Mouse (Mus musculus) liver, embryonic 12.5 days (tissue): Measurements from ENCODE around the gene Plekha7. TPM values are rescaled to one million over a fixed set of nuclear protein-coding genes. Genes with fewer than 3 reads are reported as not detected.

ENCODE experiments used
- ATAC-seq: fragments of 200-750 bp; cut with Nextera tagmentation; 2 replicates; pipeline ENCODE4 v1.8.0; 2017; ENCODE audit warnings: moderate number of reproducible peaks, mild to moderate bottlenecking, moderate library complexity
- H3K27ac ChIP-seq: fragments of 300-500 bp; sonication (generic); 2 replicates; pipeline ENCODE4 v1.5.1; 2016; ENCODE audit warnings: mild to moderate bottlenecking
- H3K27me3 ChIP-seq: fragments of 300-500 bp; sonication (generic); replicated peaks from 2 replicates; pipeline ENCODE4 v1.6.1; 2016; ENCODE audit warnings: mild to moderate bottlenecking, moderate library complexity
- H3K36me3 ChIP-seq: fragments of 300-500 bp; sonication (generic); 2 replicates; pipeline ENCODE4 v1.6.1; 2016; ENCODE audit warnings: mild to moderate bottlenecking, moderate library complexity
- H3K4me1 ChIP-seq: fragments of 300-500 bp; sonication (generic); 2 replicates; pipeline ENCODE4 v1.6.1; 2016
- H3K4me2 ChIP-seq: fragments of 300-500 bp; sonication (generic); 2 replicates; pipeline ENCODE4 v1.6.1; 2016; ENCODE audit warnings: mild to moderate bottlenecking, moderate library complexity
- H3K4me3 ChIP-seq: fragments of 300-500 bp; sonication (generic); 2 replicates; pipeline ENCODE4 v1.5.1; 2016; ENCODE audit warnings: mild to moderate bottlenecking, moderate library complexity
- H3K9ac ChIP-seq: fragments of 300-500 bp; sonication (generic); 2 replicates; pipeline ENCODE4 v1.6.1; 2016; ENCODE audit warnings: mild to moderate bottlenecking, moderate library complexity
- H3K9me3 ChIP-seq: fragments of 300-500 bp; sonication (generic); replicated peaks from 2 replicates; pipeline ENCODE4 v1.6.1; 2016; ENCODE audit warnings: mild to moderate bottlenecking, moderate library complexity
- WGBS: fragments of 180-500 bp; shearing (Covaris S2); methylation state at CpG from one replicate; pipeline ENCODE4 v1.1.7; 2016; ENCODE audit not compliant: insufficient replicate concordance; 5-methylcytosine and 5-hydroxymethylcytosine counted together
- polyA plus RNA-seq: library from polyadenylated mRNA; unstranded; fragments of >200 nt; fragmentation: Nextera tagmentation; extraction: Ambion mirVana; gene quantifications from 2 replicates; pipeline ENCODE4 v1.2.1, GENCODE M21; 2016

Gene Plekha7
- polyA plus RNA-seq, 1 experiment from 2014 or later = 3.6 TPM

- H3K4me2 ChIP-seq = no peak overlapping the region
- no peak overlapping the region for H3K9ac ChIP-seq
- H3K27me3 ChIP-seq = no peaks in the 10 kb centered on the region
- no peaks in the 10 kb centered on the region for H3K36me3 ChIP-seq
- H3K9me3 ChIP-seq = no peaks in the 10 kb centered on the region
- no peak for ATAC-seq
- 61% methylated on average over 4 of the region's 4 CpGs for WGBS
- no peaks in the 10 kb centered on the region for H3K4me1 ChIP-seq
- no peak overlapping the region for H3K4me3 ChIP-seq
- no peak overlapping the region for H3K27ac ChIP-seq
Measured at GRCm38 (mm10) chr7:116169426-116169825, 138.8 kb downstream of the Plekha7 start.

GRCm38 (mm10) chr7:116168224-116168623 is 140.0 kb downstream of the Plekha7 start:
- H3K4me1 ChIP-seq = no peaks in the 10 kb centered on the region
- 63% methylated on average over 7 of the region's 7 CpGs for WGBS
- ATAC-seq = no peak
- H3K36me3 ChIP-seq = no peaks in the 10 kb centered on the region
- no peak overlapping the region for H3K27ac ChIP-seq
- H3K9ac ChIP-seq = no peak overlapping the region
- H3K4me3 ChIP-seq = no peak overlapping the region
- no peaks in the 10 kb centered on the region for H3K27me3 ChIP-seq
- no peaks in the 10 kb centered on the region for H3K9me3 ChIP-seq
- no peak overlapping the region for H3K4me2 ChIP-seq

GRCm38 (mm10) chr7:116164232-116164631 is 143.9 kb downstream of the Plekha7 start:
- Histone ChIP-seq H3K27me3 (no peaks in the 10 kb centered on the region), H3K4me2 (no peak overlapping the region), H3K27ac (no peak overlapping the region), H3K4me1 (no peaks in the 10 kb centered on the region), H3K36me3 (no peaks in the 10 kb centered on the region), H3K9me3 (no peaks in the 10 kb centered on the region), H3K9ac (no peak overlapping the region), H3K4me3 (no peak overlapping the region)
- WGBS = 76% methylated on average over 12 of the region's 12 CpGs
- no peak for ATAC-seq

- H3K36me3 ChIP-seq = 0 out of 2 replicates have a peak, but pooled peaks cover 5% of the 10 kb centered on the region
- 17% methylated on average over 5 of the region's 5 CpGs for WGBS
- no peaks in the 10 kb centered on the region for H3K4me1 ChIP-seq
- no peaks in the 10 kb centered on the region for H3K9me3 ChIP-seq
- peaks cover 7% of the 10 kb centered on the region; the same call in 1 of the 2 replicates for H3K27me3 ChIP-seq
- H3K27ac ChIP-seq = no peak overlapping the region
- no peak; the same call in 1 of the 2 replicates for ATAC-seq
- H3K4me2 ChIP-seq = no peak overlapping the region
- no peak overlapping the region for H3K4me3 ChIP-seq
- no peak overlapping the region for H3K9ac ChIP-seq
Measured at GRCm38 (mm10) chr7:116161544-116161943, 146.6 kb downstream of the Plekha7 start.

- no peak overlapping the region for H3K9ac ChIP-seq
- H3K4me1 ChIP-seq = no peaks in the 10 kb centered on the region
- 0 out of 2 replicates have a peak, but pooled peaks cover 5% of the 10 kb centered on the region for H3K36me3 ChIP-seq
- ATAC-seq = no peak
- H3K27me3 ChIP-seq = peaks cover 7% of the 10 kb centered on the region; the same call in 1 of the 2 replicates
- no peak overlapping the region for H3K4me3 ChIP-seq
- H3K27ac ChIP-seq = no peak overlapping the region
- 64% methylated on average over 14 of the region's 14 CpGs for WGBS
- no peaks in the 10 kb centered on the region for H3K9me3 ChIP-seq
- no peak overlapping the region for H3K4me2 ChIP-seq
Measured at GRCm38 (mm10) chr7:116156894-116157143, 151.4 kb downstream of the Plekha7 start.

GRCm38 (mm10) chr7:116156072-116156893 is 151.9 kb downstream of the Plekha7 start:
- Histone ChIP-seq H3K9me3 (no peaks in the 10 kb centered on the region), H3K27me3 (peaks cover 7% of the 10 kb centered on the region; the same call in 1 of the 2 replicates), H3K4me1 (no peaks in the 10 kb centered on the region), H3K27ac (no peak overlapping the region), H3K4me3 (no peak overlapping the region), H3K4me2 (no peak overlapping the region), H3K9ac (no peak overlapping the region), H3K36me3 (0 out of 2 replicates have a peak, but pooled peaks cover 5% of the 10 kb centered on the region)
- ATAC-seq = no peak
- WGBS = 49% methylated on average over 17 of the region's 17 CpGs

- H3K27ac ChIP-seq = no peak overlapping the region
- peaks cover 7% of the 10 kb centered on the region; the same call in 1 of the 2 replicates for H3K27me3 ChIP-seq
- no peak for ATAC-seq
- H3K9ac ChIP-seq = no peak overlapping the region
- no peaks in the 10 kb centered on the region for H3K4me1 ChIP-seq
- no peak overlapping the region for H3K4me2 ChIP-seq
- no peak overlapping the region for H3K4me3 ChIP-seq
- 0 out of 2 replicates have a peak, but pooled peaks cover 5% of the 10 kb centered on the region for H3K36me3 ChIP-seq
- H3K9me3 ChIP-seq = no peaks in the 10 kb centered on the region
- WGBS = 21% methylated on average over 2 of the region's 2 CpGs
Measured at GRCm38 (mm10) chr7:116153781-116154368, 154.3 kb downstream of the Plekha7 start.

GRCm38 (mm10) chr7:116149568-116149967 is 158.6 kb downstream of the Plekha7 start:
- H3K27me3 ChIP-seq = no peaks in the 10 kb centered on the region
- H3K36me3 ChIP-seq = no peaks in the 10 kb centered on the region
- H3K9me3 ChIP-seq = no peaks in the 10 kb centered on the region
- no peaks in the 10 kb centered on the region for H3K4me1 ChIP-seq
- 26% methylated on average over 4 of the region's 4 CpGs for WGBS
- no peak overlapping the region for H3K4me2 ChIP-seq
- no peak overlapping the region for H3K4me3 ChIP-seq
- no peak for ATAC-seq
- H3K9ac ChIP-seq = no peak overlapping the region
- H3K27ac ChIP-seq = no peak overlapping the region

- 67% methylated on average over 2 of the region's 2 CpGs for WGBS
- Histone ChIP-seq H3K4me3 (no peak overlapping the region), H3K27ac (no peak overlapping the region), H3K9ac (no peak overlapping the region), H3K4me2 (no peak overlapping the region), H3K36me3 (no peaks in the 10 kb centered on the region), H3K27me3 (no peaks in the 10 kb centered on the region), H3K4me1 (no peaks in the 10 kb centered on the region), H3K9me3 (no peaks in the 10 kb centered on the region)
- no peak for ATAC-seq
Measured at GRCm38 (mm10) chr7:116147114-116147513, 161.1 kb downstream of the Plekha7 start.

- no peaks in the 10 kb centered on the region for H3K4me1 ChIP-seq
- no peak for ATAC-seq
- H3K4me3 ChIP-seq = no peak overlapping the region
- no peak overlapping the region for H3K4me2 ChIP-seq
- H3K9ac ChIP-seq = no peak overlapping the region
- H3K27me3 ChIP-seq = no peaks in the 10 kb centered on the region
- no peaks in the 10 kb centered on the region for H3K36me3 ChIP-seq
- no peak overlapping the region for H3K27ac ChIP-seq
- H3K9me3 ChIP-seq = no peaks in the 10 kb centered on the region
- 76% methylated on average over 6 of the region's 6 CpGs for WGBS
Measured at GRCm38 (mm10) chr7:116145030-116145429, 163.1 kb downstream of the Plekha7 start.

GRCm38 (mm10) chr7:116137671-116138070 is 170.5 kb downstream of the Plekha7 start:
- no peak for ATAC-seq
- Histone ChIP-seq H3K9me3 (no peaks in the 10 kb centered on the region), H3K27me3 (no peaks in the 10 kb centered on the region), H3K4me2 (no peak overlapping the region), H3K9ac (no peak overlapping the region), H3K4me3 (no peak overlapping the region), H3K36me3 (0 out of 2 replicates have a peak, but pooled peaks cover 2% of the 10 kb centered on the region), H3K4me1 (0 out of 2 replicates have a peak, but pooled peaks cover 3% of the 10 kb centered on the region), H3K27ac (no peak overlapping the region)
- 48% methylated on average over 3 of the region's 3 CpGs for WGBS

- Histone ChIP-seq H3K27me3 (no peaks in the 10 kb centered on the region), H3K9ac (no peak overlapping the region), H3K9me3 (no peaks in the 10 kb centered on the region), H3K36me3 (0 out of 2 replicates have a peak, but pooled peaks cover 2% of the 10 kb centered on the region), H3K4me3 (no peak overlapping the region), H3K4me2 (no peak overlapping the region), H3K4me1 (0 out of 2 replicates have a peak, but pooled peaks cover 3% of the 10 kb centered on the region), H3K27ac (no peak overlapping the region)
- 52% methylated on average over 12 of the region's 12 CpGs for WGBS
- no peak for ATAC-seq
Measured at GRCm38 (mm10) chr7:116137149-116137548, 171.0 kb downstream of the Plekha7 start.
